Comparison of ENCODE assay signal across 8 mouse cellular contexts in the genomic region with DNA sequence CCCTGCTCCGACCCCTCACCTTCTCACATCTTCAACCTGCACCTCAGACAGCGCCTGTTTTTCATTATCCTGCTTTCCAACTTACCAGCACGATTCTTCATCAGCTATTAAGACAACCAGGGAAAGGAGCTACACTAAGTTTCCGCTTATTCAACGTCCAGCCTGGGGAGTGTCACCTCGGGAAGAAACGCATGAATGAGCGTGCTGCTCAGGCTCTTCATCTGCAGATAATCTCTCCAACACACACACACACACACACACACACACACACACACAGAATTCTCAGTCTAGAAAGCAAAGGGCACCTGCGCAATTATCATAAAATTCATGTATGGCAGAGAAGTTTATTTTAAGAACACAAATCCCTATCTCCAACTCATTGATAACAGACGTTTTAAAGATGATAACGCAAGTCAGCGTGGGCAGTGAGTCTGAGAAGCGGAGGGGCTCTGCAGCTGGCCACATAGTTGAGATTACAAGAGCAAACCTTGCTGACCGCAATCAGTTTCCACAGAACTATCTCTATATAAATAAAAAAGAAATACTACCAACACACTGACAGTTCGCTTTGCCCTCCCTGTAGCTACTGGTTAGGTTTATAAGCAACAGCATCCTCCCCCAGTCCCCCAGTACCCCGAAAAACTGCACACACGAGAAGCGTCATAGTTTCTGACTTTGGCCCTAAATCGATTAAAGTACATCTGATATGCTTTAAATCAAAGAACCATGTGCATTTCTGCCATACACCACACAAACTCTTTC. TPM values are rescaled to one million over a fixed set of nuclear protein-coding genes. Genes with fewer than 3 reads are reported as not detected.
DNase-seq lines count a peak whose midpoint lies in the region; ATAC-seq lines count a peak whose summit lies in the region.

No protein-coding gene starts in this region.

- no peak for DNase-seq in kidney, adult 18-20 months
- DNase-seq in embryonic facial prominence, embryonic 11.5 days (ENCODE audit: low spot score) = peak; percentile 14
- no peak for DNase-seq in layer of hippocampus, adult 9-11 months

- ATAC-seq in kidney, embryonic 15.5 days (replicated peaks; ENCODE audit: low FRiP score) = no peak
- no peak for ATAC-seq in embryonic facial prominence, embryonic 11.5 days (replicated peaks; ENCODE audit: insufficient number of reproducible peaks, low FRiP score, low TSS enrichment, low read depth)
- no peak for ATAC-seq in hindbrain, embryonic 15.5 days (ENCODE audit: low FRiP score, low read depth)
- ATAC-seq in midbrain, embryonic 15.5 days (replicated peaks) = no peak
- ATAC-seq in monocyte, adult 5-6 weeks (replicated peaks; ENCODE audit: insufficient number of reproducible peaks, low FRiP score, low TSS enrichment, poor library complexity, severe bottlenecking) = no peak
- no peak for ATAC-seq in granulocyte monocyte progenitor cell, adult 5-6 weeks (replicated peaks; ENCODE audit: poor library complexity, severe bottlenecking)

- H3K4me1 ChIP-seq in kidney, embryonic 15.5 days = peaks cover 64% of the 10 kb centered on the region
- H3K4me1 ChIP-seq in embryonic facial prominence, embryonic 11.5 days (ENCODE audit: control insufficient read depth, insufficient read depth, low read length) = peaks cover 7% of the 10 kb centered on the region
- peaks cover 64% of the 10 kb centered on the region for H3K4me1 ChIP-seq in hindbrain, embryonic 15.5 days (replicated peaks)
- peaks cover 59% of the 10 kb centered on the region for H3K4me1 ChIP-seq in midbrain, embryonic 15.5 days

- 21% methylated on average over 19 of the region's 19 CpGs for WGBS in kidney, embryonic 15.5 days
- WGBS in embryonic facial prominence, embryonic 11.5 days = 31% methylated on average over 19 of the region's 19 CpGs
- 33% methylated on average over 19 of the region's 19 CpGs for WGBS in hindbrain, embryonic 15.5 days
- WGBS in midbrain, embryonic 15.5 days = 24% methylated on average over 19 of the region's 19 CpGs

- H3K36me3 ChIP-seq in kidney, embryonic 15.5 days = no peaks in the 10 kb centered on the region; the same call in 1 of the 2 replicates
- no peaks in the 10 kb centered on the region; the same call in 1 of the 2 replicates for H3K36me3 ChIP-seq in embryonic facial prominence, embryonic 11.5 days (replicated peaks; ENCODE audit: control insufficient read depth, insufficient read depth, low read depth, low read length)
- no peaks in the 10 kb centered on the region for H3K36me3 ChIP-seq in hindbrain, embryonic 15.5 days
- H3K36me3 ChIP-seq in midbrain, embryonic 15.5 days (replicated peaks) = no peaks in the 10 kb centered on the region

- H3K4me3 ChIP-seq in kidney, embryonic 15.5 days (replicated peaks) = peak overlapping the region; percentile 89
- H3K4me3 ChIP-seq in embryonic facial prominence, embryonic 11.5 days (ENCODE audit: low read depth, low read length) = peak overlapping the region; percentile 88
- peak overlapping the region; percentile 87 for H3K4me3 ChIP-seq in hindbrain, embryonic 15.5 days
- H3K4me3 ChIP-seq in midbrain, embryonic 15.5 days = peak overlapping the region; percentile 87

- H3K9me3 ChIP-seq in kidney, embryonic 15.5 days (replicated peaks) = no peaks in the 10 kb centered on the region
- no peaks in the 10 kb centered on the region for H3K9me3 ChIP-seq in embryonic facial prominence, embryonic 11.5 days (replicated peaks; ENCODE audit: control insufficient read depth, low read length)
- H3K9me3 ChIP-seq in hindbrain, embryonic 15.5 days = no peaks in the 10 kb centered on the region
- no peaks in the 10 kb centered on the region for H3K9me3 ChIP-seq in midbrain, embryonic 15.5 days

- H3K9ac ChIP-seq in kidney, embryonic 15.5 days = peak overlapping the region; percentile 98
- H3K9ac ChIP-seq in embryonic facial prominence, embryonic 11.5 days (replicated peaks; ENCODE audit: low read length) = peak overlapping the region; percentile 30
- peak overlapping the region; percentile 99 for H3K9ac ChIP-seq in hindbrain, embryonic 15.5 days
- H3K9ac ChIP-seq in midbrain, embryonic 15.5 days = peak overlapping the region; percentile 85

- peak overlapping the region; percentile 86 for H3K4me2 ChIP-seq in kidney, embryonic 15.5 days
- H3K4me2 ChIP-seq in embryonic facial prominence, embryonic 11.5 days (ENCODE audit: low read depth, low read length) = peak overlapping the region; percentile 93
- H3K4me2 ChIP-seq in hindbrain, embryonic 15.5 days = peak overlapping the region; percentile 95
- peak overlapping the region; percentile 81 for H3K4me2 ChIP-seq in midbrain, embryonic 15.5 days

- H3K27ac ChIP-seq in kidney, embryonic 15.5 days = peak overlapping the region; percentile 72
- 0 out of 2 replicates have a peak overlapping the region, but pooled peaks have one; percentile 9 for H3K27ac ChIP-seq in embryonic facial prominence, embryonic 11.5 days (replicated peaks; ENCODE audit: low read depth, low read length)
- peak overlapping the region; percentile 78 for H3K27ac ChIP-seq in hindbrain, embryonic 15.5 days (replicated peaks)
- H3K27ac ChIP-seq in midbrain, embryonic 15.5 days = peak overlapping the region; percentile 82

- H3K27me3 ChIP-seq in kidney, embryonic 15.5 days = no peaks in the 10 kb centered on the region
- no peaks in the 10 kb centered on the region for H3K27me3 ChIP-seq in embryonic facial prominence, embryonic 11.5 days (ENCODE audit: control insufficient read depth, insufficient read depth, low read length)
- no peaks in the 10 kb centered on the region for H3K27me3 ChIP-seq in hindbrain, embryonic 15.5 days
- H3K27me3 ChIP-seq in midbrain, embryonic 15.5 days (replicated peaks) = no peaks in the 10 kb centered on the region

RNA-seq across cellular contexts. Expression of gene Nuak1, which starts 1.8 kb away (rescaled TPM):
- 3.0 and 3.2 TPM in 2 replicates for polyA plus RNA-seq in kidney, embryonic 15.5 days (2015; fragmentation: Nextera tagmentation; extraction: Ambion mirVana)
- 3.5 and 4.6 TPM in 2 replicates for polyA plus RNA-seq in embryonic facial prominence, embryonic 11.5 days (2014; fragmentation: Nextera tagmentation; extraction: Ambion mirVana)
- polyA plus RNA-seq in hindbrain, embryonic 15.5 days (2015; fragmentation: Nextera tagmentation; extraction: Ambion mirVana) = 4.5 and 5.2 TPM in 2 replicates
- 5.0 and 6.4 TPM in 2 replicates for polyA plus RNA-seq in midbrain, embryonic 15.5 days (2015; fragmentation: Nextera tagmentation; extraction: Ambion mirVana)
- 0.29 to 0.48 TPM in 2 of 3 replicates, not detected in the other for total RNA-seq in monocyte, adult 5-6 weeks (2017)
- total RNA-seq in granulocyte monocyte progenitor cell, adult 5-6 weeks (2014; fragmentation: Nextera tagmentation) = 0.53 TPM in 1 of 2 replicates, not detected in the other
- under 0.01 and 0.13 TPM in 2 replicates for total RNA-seq in granulocyte monocyte progenitor cell, adult 5-6 weeks (2017)

Comparison
In these comparisons a context has a peak if more than half of its experiments do, and no peak if none do; other contexts are left out.
1. H3K27ac ChIP-seq: peak in every context shown above with its lines; median percentile 82 in midbrain, embryonic 15.5 days; 78 in hindbrain, embryonic 15.5 days; 72 in kidney, embryonic 15.5 days; 9 in embryonic facial prominence, embryonic 11.5 days.
2. H3K9ac ChIP-seq: peak in every context shown above with its lines; median percentile 99 in hindbrain, embryonic 15.5 days; 98 in kidney, embryonic 15.5 days; 85 in midbrain, embryonic 15.5 days; 30 in embryonic facial prominence, embryonic 11.5 days.